In the genomic region with DNA sequence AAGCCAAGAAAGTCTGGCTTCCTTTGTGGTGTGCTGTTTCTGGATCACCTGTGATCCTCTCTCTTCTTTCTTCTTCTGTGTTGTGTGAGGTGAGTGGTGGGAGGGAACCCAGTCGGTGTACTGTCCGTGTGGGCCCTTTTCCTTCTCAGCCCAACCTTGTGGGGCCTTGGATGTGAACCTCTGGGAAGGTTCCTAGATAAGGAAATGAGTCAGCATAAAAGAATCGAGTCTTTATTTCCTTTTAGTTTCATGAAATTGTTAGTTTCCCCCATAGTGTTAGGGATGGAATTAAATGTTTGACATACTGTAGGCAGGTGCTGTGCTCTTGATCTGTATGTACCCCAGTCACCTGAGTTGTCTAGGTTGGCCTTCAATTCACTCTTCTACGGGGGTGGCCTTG, we compare ENCODE assay signal across 10 mouse cellular contexts. TPM values are rescaled to one million over a fixed set of nuclear protein-coding genes. Genes with fewer than 3 reads are reported as not detected.
A peak's percentile ranks its signal among the peaks of the same experiment; 100 is the strongest.
DNase-seq lines count a peak whose midpoint lies in the region; ATAC-seq and TF ChIP-seq lines count a peak whose summit lies in the region.
"Had no signal": no experiment of that assay in that cellular context is flagged by ENCODE, and none has a peak within 500 bp of the region (broad histone marks: within the 10 kb centered on the region; RNA-seq: fewer than 3 reads in every experiment).

No protein-coding gene starts in this region.

- no peak overlapping the region for H3K4me2 ChIP-seq in embryonic facial prominence, embryonic 14.5 days (ENCODE audit: low read depth, low read length)
- H3K4me2 ChIP-seq in midbrain, embryonic 14.5 days (ENCODE audit: low read length) = no peak overlapping the region

- peaks cover 12% of the 10 kb centered on the region; the same call in 1 of the 2 replicates for H3K79me2 ChIP-seq in macrophage (ENCODE audit: inconsistent target)

- peaks cover 11% of the 10 kb centered on the region for H3K36me3 ChIP-seq in heart, embryonic 10.5 days
- H3K36me3 ChIP-seq in embryonic facial prominence, embryonic 14.5 days (ENCODE audit: control insufficient read depth, insufficient read depth, low read length) = no peaks in the 10 kb centered on the region
- peaks cover 15% of the 10 kb centered on the region; the same call in 1 of the 2 replicates for H3K36me3 ChIP-seq in macrophage (ENCODE audit: inconsistent target)
- peaks cover 8% of the 10 kb centered on the region for H3K36me3 ChIP-seq in midbrain, embryonic 14.5 days (ENCODE audit: control insufficient read depth, insufficient read depth, low read length)

- peaks cover 33% of the 10 kb centered on the region for H3K4me1 ChIP-seq in heart, embryonic 10.5 days
- H3K4me1 ChIP-seq in embryonic facial prominence, embryonic 14.5 days (ENCODE audit: control insufficient read depth, insufficient read depth, low read length) = 0 out of 2 replicates have a peak, but pooled peaks cover 7% of the 10 kb centered on the region
- no peaks in the 10 kb centered on the region for H3K4me1 ChIP-seq in midbrain, embryonic 14.5 days (ENCODE audit: control insufficient read depth, insufficient read depth, low read length)

- ATAC-seq in embryonic facial prominence, embryonic 14.5 days (ENCODE audit: low read depth) = no peak
- ATAC-seq in midbrain, embryonic 14.5 days (ENCODE audit: low FRiP score, low TSS enrichment) = no peak

- no peak overlapping the region for H3K9ac ChIP-seq in embryonic facial prominence, embryonic 14.5 days (ENCODE audit: low read depth, low read length)
- no peak overlapping the region for H3K9ac ChIP-seq in midbrain, embryonic 14.5 days (replicated peaks; ENCODE audit: low read length)

- no peaks in the 10 kb centered on the region for H3K9me3 ChIP-seq in heart, embryonic 10.5 days
- no peaks in the 10 kb centered on the region for H3K9me3 ChIP-seq in embryonic facial prominence, embryonic 14.5 days (ENCODE audit: control insufficient read depth, low read length)
- no peaks in the 10 kb centered on the region for H3K9me3 ChIP-seq in midbrain, embryonic 14.5 days (ENCODE audit: control insufficient read depth, low read length)

- WGBS in heart, embryonic 10.5 days = 69% methylated on average over 4 of the region's 4 CpGs
- WGBS in embryonic facial prominence, embryonic 14.5 days = 86% methylated on average over 4 of the region's 4 CpGs
- WGBS in macrophage (ENCODE audit: missing documents) = 22% methylated on average over 4 of the region's 4 CpGs
- 89% methylated on average over 4 of the region's 4 CpGs for WGBS in midbrain, embryonic 14.5 days

- peak overlapping the region; percentile 79 for H3K27ac ChIP-seq in heart, embryonic 10.5 days
- H3K27ac ChIP-seq in layer of hippocampus, adult 2 months = peak overlapping the region; percentile 73; the same call in 1 of the 2 replicates
- peak overlapping the region; percentile 70; the same call in 1 of the 2 replicates for H3K27ac ChIP-seq in embryonic facial prominence, embryonic 14.5 days (replicated peaks; ENCODE audit: low read depth, low read length)
- 0 out of 2 replicates have a peak overlapping the region, but pooled peaks have one; percentile 1 for H3K27ac ChIP-seq in macrophage
- no peak overlapping the region for H3K27ac ChIP-seq in midbrain, embryonic 14.5 days (replicated peaks; ENCODE audit: low read depth, low read length)

- TF ChIP-seq CTCF in layer of hippocampus, adult 2 months (conservative IDR thresholded peaks at IDR 0.05) = no peak

- no peak for DNase-seq in heart, embryonic 10.5 days (ENCODE audit: low spot score)
- no peak for DNase-seq in heart, adult 8-10 months (ENCODE audit: low spot score)
- DNase-seq in layer of hippocampus, adult 2 months (ENCODE audit: low spot score in 2 of 2) = no peak
- DNase-seq in layer of hippocampus, adult 9-10 months (ENCODE audit: low spot score) = no peak
- no peak for DNase-seq in embryonic facial prominence, embryonic 14.5 days (ENCODE audit: low spot score)
- no peak for DNase-seq in B cell, adult 2 months
- no peak for DNase-seq in midbrain, embryonic 14.5 days
- DNase-seq: embryo, embryonic 11 days; kidney, adult 11 months had no signal

- no peak overlapping the region for H3K4me3 ChIP-seq in heart, embryonic 10.5 days
- no peak overlapping the region for H3K4me3 ChIP-seq in layer of hippocampus, adult 2 months
- no peak overlapping the region for H3K4me3 ChIP-seq in embryonic facial prominence, embryonic 14.5 days (ENCODE audit: low read depth, low read length)
- no peak overlapping the region for H3K4me3 ChIP-seq in macrophage (ENCODE audit: inconsistent target)
- H3K4me3 ChIP-seq in midbrain, embryonic 14.5 days (replicated peaks; ENCODE audit: low read depth, low read length) = no peak overlapping the region

- no peaks in the 10 kb centered on the region for H3K27me3 ChIP-seq in heart, embryonic 10.5 days (ENCODE audit: insufficient read depth, poor library complexity, severe bottlenecking)
- no peaks in the 10 kb centered on the region for H3K27me3 ChIP-seq in embryonic facial prominence, embryonic 14.5 days (replicated peaks; ENCODE audit: control insufficient read depth, insufficient read depth, low read length)
- H3K27me3 ChIP-seq in midbrain, embryonic 14.5 days (ENCODE audit: control insufficient read depth, insufficient read depth, low read length) = no peaks in the 10 kb centered on the region

RNA-seq across cellular contexts. Expression of a gene that starts 52.9 kb away (rescaled TPM):
- polyA plus RNA-seq in heart, embryonic 10.5 days (2016; fragmentation: Nextera tagmentation; extraction: Ambion mirVana) = 38.9 and 46.4 TPM in 2 replicates
- total RNA-seq in heart, adult 8-10 months (2022) = 10 to 100 TPM; 22.2 to 25.0 (median 24.2) TPM
- 10 to 100 TPM; 37.1 to 38.0 TPM for total RNA-seq in layer of hippocampus, adult 2 months (2021)
- 77.8 and 112 TPM in 2 replicates for polyA plus RNA-seq in embryonic facial prominence, embryonic 14.5 days (2014; fragmentation: Nextera tagmentation; extraction: Ambion mirVana)
- 100 to 1,000 TPM; 114 to 278 (median 213) TPM for total RNA-seq in macrophage (2018; cell fraction: chromatin; rRNA removed)
- total RNA-seq in macrophage (2018; cell fraction: cytosol; rRNA removed) = 10 to 100 TPM; 44.0 to 67.1 (median 51.9) TPM
- 100 to 1,000 TPM in 18 of 26 experiments, 10 to 100 TPM in 8; 71.4 to 171 (median 119) TPM for total RNA-seq in macrophage (2018; cell fraction: nucleus; rRNA removed)
- polyA plus RNA-seq in macrophage (2018) = 47.9 to 57.3 TPM (median 51.4 TPM) in 3 replicates
- 38.3 and 50.5 TPM in 2 replicates for polyA plus RNA-seq in midbrain, embryonic 14.5 days (2014; fragmentation: Nextera tagmentation; extraction: Ambion mirVana)
